Mouse (Mus musculus) kidney, embryonic 14.5 days (tissue): ENCODE data around the gene Ube2g1. TPM values are rescaled to one million over a fixed set of nuclear protein-coding genes. Genes with fewer than 3 reads are reported as not detected.
A peak's percentile ranks its signal among the peaks of the same experiment; 100 is the strongest.

Experiments used
- ATAC-seq: fragments of 200-750 bp; cut with Nextera tagmentation; 2 replicates; pipeline ENCODE4 v1.8.0; 2017; ENCODE audit warnings: moderate number of reproducible peaks, mild to moderate bottlenecking, moderate TSS enrichment, moderate library complexity; ENCODE audit not compliant: low FRiP score, low TSS enrichment
- H3K27ac ChIP-seq: fragments of 300-500 bp; sonication (generic); 2 replicates; pipeline ENCODE4 v1.5.1; 2014; ENCODE audit warnings: low read depth, mild to moderate bottlenecking, low read length, moderate library complexity, mixed read lengths
- H3K27me3 ChIP-seq: fragments of 300-500 bp; sonication (generic); 2 replicates; pipeline ENCODE4 v1.6.1; 2014; ENCODE audit warnings: mild to moderate bottlenecking, low read length; ENCODE audit not compliant: control insufficient read depth, insufficient read depth
- H3K36me3 ChIP-seq: fragments of 300-500 bp; sonication (generic); 2 replicates; pipeline ENCODE4 v1.6.1; 2014; ENCODE audit warnings: low read length, mixed read lengths; ENCODE audit not compliant: control insufficient read depth, insufficient read depth
- H3K4me1 ChIP-seq: fragments of 300-500 bp; sonication (generic); 2 replicates; pipeline ENCODE4 v1.6.1; 2014; ENCODE audit warnings: low read length, mixed read lengths; ENCODE audit not compliant: control insufficient read depth, insufficient read depth
- H3K4me2 ChIP-seq: fragments of 300-500 bp; sonication (generic); replicated peaks from 2 replicates; pipeline ENCODE4 v1.6.1; 2014; ENCODE audit warnings: low read depth, mild to moderate bottlenecking, low read length
- H3K4me3 ChIP-seq: fragments of 300-500 bp; sonication (generic); 2 replicates; pipeline ENCODE4 v1.5.1; 2014; ENCODE audit warnings: mild to moderate bottlenecking, low read length
- H3K9ac ChIP-seq: fragments of 300-500 bp; sonication (generic); 2 replicates; pipeline ENCODE4 v1.6.1; 2014; ENCODE audit warnings: low read depth, mild to moderate bottlenecking, low read length, moderate library complexity
- H3K9me3 ChIP-seq: fragments of 300-500 bp; sonication (generic); 2 replicates; pipeline ENCODE4 v1.6.1; 2016; ENCODE audit warnings: low read length; ENCODE audit not compliant: control insufficient read depth
- WGBS: fragments of 180-500 bp; shearing (Covaris S2); extraction: QIAGEN DNeasy Blood & Tissue Kit; methylation state at CpG from one replicate; pipeline ENCODE4 v1.1.7; 2014; 5-methylcytosine and 5-hydroxymethylcytosine counted together
- polyA plus RNA-seq: library from polyadenylated mRNA; unstranded; fragments of >200 nt; fragmentation: Nextera tagmentation; extraction: Ambion mirVana; gene quantifications from 2 replicates; pipeline ENCODE4 v1.2.1, GENCODE M21; 2014

Ube2g1 gene
- polyA plus RNA-seq, 1 experiment from 2014 or later, result 82.1 TPM

DNA sequence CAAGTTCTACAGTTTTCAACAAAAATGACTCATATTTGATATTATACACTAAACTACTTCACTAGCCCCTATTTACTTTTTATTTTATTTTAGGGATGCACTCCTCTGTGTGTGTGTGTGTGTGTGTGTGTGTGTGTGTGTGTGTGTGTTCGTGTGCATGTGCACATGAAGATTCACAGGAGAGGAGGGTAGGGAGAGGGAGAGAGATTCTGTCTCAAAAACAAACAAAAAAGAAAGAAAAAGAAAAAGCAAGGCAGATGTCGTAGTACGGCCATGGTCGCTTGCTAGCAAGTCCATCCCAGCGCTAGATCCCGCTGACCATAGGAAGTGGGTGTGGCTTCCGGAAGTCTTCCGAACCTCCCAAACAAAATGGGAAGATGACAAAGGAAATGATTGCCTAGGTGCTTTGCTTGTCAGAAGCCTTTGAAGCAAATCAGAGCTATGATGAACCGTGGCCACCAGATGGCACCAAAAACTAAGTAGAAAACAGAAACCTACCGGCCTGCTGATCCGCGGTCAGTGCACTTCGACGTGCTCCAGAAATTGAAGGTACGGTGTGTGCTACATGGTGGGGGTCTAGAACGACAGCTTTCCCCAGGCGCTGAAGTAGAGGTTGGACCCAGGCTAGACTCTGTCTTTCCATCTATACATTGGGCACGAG lies 36.6 kb upstream of the Ube2g1 start:
- Histone ChIP-seq H3K4me2 (peak overlapping the region; percentile 26; the same call in 1 of the 2 replicates), H3K9me3 (no peaks in the 10 kb centered on the region), H3K27ac (no peak overlapping the region), H3K4me3 (0 out of 2 replicates have a peak overlapping the region, but pooled peaks have one; percentile 2), H3K4me1 (peaks cover 8% of the 10 kb centered on the region; the same call in 1 of the 2 replicates), H3K36me3 (no peaks in the 10 kb centered on the region), H3K27me3 (no peaks in the 10 kb centered on the region), H3K9ac (no peak overlapping the region)
- WGBS, result 4% methylated on average over 18 of the region's 18 CpGs
- peak; percentile 65 for ATAC-seq

GRCm38 (mm10) chr11:72573819-72574218 lies 33.3 kb upstream of the Ube2g1 start:
- Histone ChIP-seq H3K9me3 (no peaks in the 10 kb centered on the region), H3K4me2 (no peak overlapping the region), H3K27me3 (no peaks in the 10 kb centered on the region), H3K9ac (no peak overlapping the region), H3K36me3 (no peaks in the 10 kb centered on the region), H3K27ac (no peak overlapping the region), H3K4me1 (0 out of 2 replicates have a peak, but pooled peaks cover 4% of the 10 kb centered on the region), H3K4me3 (no peak overlapping the region)
- 96% methylated on average over 1 of the region's 1 CpGs for WGBS
- no peak for ATAC-seq

DNA sequence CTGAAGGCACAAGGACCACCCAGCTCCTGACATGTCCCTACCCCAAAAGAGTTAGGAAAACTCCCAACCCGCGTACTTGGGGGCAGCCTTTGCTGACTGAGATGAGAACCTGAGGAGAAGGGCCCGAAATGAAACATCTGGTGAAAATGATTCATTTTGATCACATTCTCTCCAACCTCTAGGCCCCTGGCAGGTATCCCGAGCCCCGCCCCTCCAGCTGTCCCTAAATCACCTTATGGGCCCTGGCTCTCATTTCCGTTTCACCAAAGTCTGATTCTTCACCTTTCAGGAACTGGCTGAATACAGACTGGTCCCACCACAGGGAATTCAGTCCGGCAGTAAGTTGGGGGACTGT lies 31.0 kb upstream of the Ube2g1 start:
- WGBS, result 13% methylated on average over 7 of the region's 7 CpGs
- Histone ChIP-seq H3K9ac (no peak overlapping the region; the same call in 1 of the 2 replicates), H3K36me3 (no peaks in the 10 kb centered on the region), H3K4me3 (peak overlapping the region; percentile 29), H3K27ac (no peak overlapping the region), H3K4me1 (no peaks in the 10 kb centered on the region), H3K4me2 (peak overlapping the region; percentile 54), H3K27me3 (no peaks in the 10 kb centered on the region), H3K9me3 (no peaks in the 10 kb centered on the region)
- no peak for ATAC-seq

DNA sequence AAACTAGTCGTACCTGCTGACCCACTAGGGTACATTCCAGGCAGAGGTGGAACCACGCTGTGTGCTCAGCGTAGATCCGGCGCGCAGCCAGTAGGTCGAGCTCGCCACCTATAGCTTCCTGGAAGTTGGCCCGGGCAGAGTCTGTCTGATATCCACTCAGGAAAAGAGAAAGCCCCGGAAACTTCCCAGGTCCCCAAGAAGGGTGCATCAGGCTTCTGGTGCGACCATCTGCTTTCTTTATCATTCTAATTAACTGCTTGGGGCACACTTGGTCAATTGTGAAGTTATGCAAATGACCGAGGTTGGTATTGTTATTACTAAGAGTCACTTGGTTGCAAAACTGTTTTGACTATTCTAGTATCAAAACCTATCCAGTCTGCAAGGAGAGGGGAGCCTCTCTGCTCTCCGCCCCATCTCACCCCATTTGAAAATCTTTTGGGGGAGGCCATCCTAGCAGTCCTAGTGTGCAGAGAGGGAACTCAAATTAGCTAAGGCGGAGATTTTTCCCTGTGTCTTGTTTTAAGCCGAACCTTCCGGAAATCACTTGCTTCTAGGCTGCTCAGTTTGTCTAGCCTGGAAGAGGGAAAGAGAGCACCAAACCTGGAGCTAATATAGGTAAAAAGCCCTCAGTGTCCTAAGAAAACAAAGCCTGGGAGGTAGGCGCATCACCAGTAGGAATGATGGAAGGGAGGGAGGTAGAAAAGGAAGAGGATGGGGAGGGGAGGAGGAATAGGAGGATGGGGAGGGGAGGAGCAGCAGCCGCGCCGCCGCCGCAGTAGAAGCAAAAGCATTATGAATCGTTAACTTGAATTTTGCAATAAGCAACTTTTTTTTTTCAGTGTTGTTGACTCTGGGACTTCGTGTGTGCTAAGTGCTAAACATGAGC lies 30.4 kb upstream of the Ube2g1 start:
- H3K4me2 ChIP-seq, result peak overlapping the region; percentile 54
- peak overlapping the region; percentile 29 for H3K4me3 ChIP-seq
- H3K9me3 ChIP-seq, result no peaks in the 10 kb centered on the region
- no peak overlapping the region for H3K27ac ChIP-seq
- H3K27me3 ChIP-seq, result no peaks in the 10 kb centered on the region
- 3% methylated on average over 24 of the region's 24 CpGs for WGBS
- H3K36me3 ChIP-seq, result no peaks in the 10 kb centered on the region
- no peaks in the 10 kb centered on the region for H3K4me1 ChIP-seq
- ATAC-seq, result no peak
- H3K9ac ChIP-seq, result peak overlapping the region; percentile 19

DNA sequence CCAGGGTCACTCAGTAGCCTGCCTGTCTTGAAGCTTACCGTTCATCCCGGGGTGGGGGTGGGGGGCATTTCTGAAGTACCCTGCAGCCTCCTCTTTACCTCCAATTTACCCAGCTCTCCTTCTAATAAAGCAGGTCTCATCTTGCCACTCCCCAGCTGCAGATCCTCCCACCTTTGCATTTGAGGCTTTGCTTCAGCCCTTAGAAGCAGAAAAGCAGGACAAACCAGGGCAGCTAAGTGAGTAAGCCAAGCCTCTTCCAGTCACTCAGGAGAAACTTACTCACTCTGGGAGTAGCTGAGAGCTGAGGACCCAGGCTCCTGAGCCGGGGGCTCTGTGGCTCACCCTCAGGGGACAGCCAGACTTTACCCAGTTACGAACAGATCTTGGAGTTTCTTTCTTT lies 28.6 kb upstream of the Ube2g1 start:
- Histone ChIP-seq H3K27me3 (no peaks in the 10 kb centered on the region), H3K27ac (no peak overlapping the region), H3K4me2 (no peak overlapping the region), H3K9me3 (no peaks in the 10 kb centered on the region), H3K4me1 (no peaks in the 10 kb centered on the region), H3K4me3 (no peak overlapping the region), H3K36me3 (no peaks in the 10 kb centered on the region), H3K9ac (no peak overlapping the region)
- no peak for ATAC-seq
- 79% methylated on average over 4 of the region's 4 CpGs for WGBS

- Histone ChIP-seq H3K27ac (no peak overlapping the region), H3K4me2 (no peak overlapping the region), H3K36me3 (no peaks in the 10 kb centered on the region), H3K9me3 (no peaks in the 10 kb centered on the region), H3K9ac (no peak overlapping the region), H3K27me3 (no peaks in the 10 kb centered on the region), H3K4me1 (no peaks in the 10 kb centered on the region), H3K4me3 (no peak overlapping the region)
- WGBS, result 77% methylated on average over 8 of the region's 8 CpGs
- ATAC-seq, result no peak
Observed at GRCm38 (mm10) chr11:72581609-72582447, 25.3 kb upstream of the Ube2g1 start.

DNA sequence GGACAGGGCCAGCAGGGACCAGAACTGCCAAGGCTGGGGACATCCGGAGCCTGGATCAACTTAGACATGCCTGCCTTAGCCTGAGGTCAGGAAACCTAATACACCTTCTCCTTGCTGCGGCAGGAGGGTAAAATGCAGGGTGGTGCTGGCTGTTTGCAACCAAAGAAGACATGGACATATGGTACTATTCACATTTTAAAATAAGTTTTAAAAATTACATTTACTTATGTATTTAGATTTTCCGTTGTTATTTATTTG lies 24.7 kb upstream of the Ube2g1 start:
- Histone ChIP-seq H3K27me3 (no peaks in the 10 kb centered on the region), H3K9me3 (no peaks in the 10 kb centered on the region), H3K27ac (no peak overlapping the region), H3K4me2 (no peak overlapping the region), H3K9ac (no peak overlapping the region), H3K36me3 (no peaks in the 10 kb centered on the region), H3K4me3 (no peak overlapping the region), H3K4me1 (no peaks in the 10 kb centered on the region)
- ATAC-seq, result no peak
- 53% methylated on average over 3 of the region's 3 CpGs for WGBS

- no peak for ATAC-seq
- WGBS, result 55% methylated on average over 2 of the region's 2 CpGs
Observed at GRCm38 (mm10) chr11:72583092-72583491, 24.0 kb upstream of the Ube2g1 start.

More at GRCm38 (mm10) chr11:72583092-72583491, 24.0 kb upstream of the Ube2g1 start:
- Histone ChIP-seq H3K27me3 (no peaks in the 10 kb centered on the region), H3K27ac (no peak overlapping the region), H3K4me2 (no peak overlapping the region), H3K9ac (no peak overlapping the region), H3K4me1 (no peaks in the 10 kb centered on the region), H3K9me3 (no peaks in the 10 kb centered on the region), H3K36me3 (no peaks in the 10 kb centered on the region), H3K4me3 (no peak overlapping the region)
